Mouse (Mus musculus) E14TG2a.4 (cell line): ENCODE data around the gene E030030I06Rik.
"Not testable (repeated sequence)": the region's sequence is repeated elsewhere in the genome, so short reads cannot be mapped to it uniquely, and the experiment has no call there.

Source experiments
- H3K27me3 ChIP-seq: 2 replicates; pipeline ENCODE4 v1.6.1; 2014; ENCODE audit warnings: low read length, control low read depth; ENCODE audit not compliant: insufficient read depth
- H3K36me3 ChIP-seq: 2 replicates; pipeline ENCODE4 v1.6.1; 2014; ENCODE audit warnings: low read length, control low read depth; ENCODE audit not compliant: insufficient read depth
- H3K4me1 ChIP-seq: replicated peaks from 2 replicates; pipeline ENCODE4 v1.6.1; 2014; ENCODE audit warnings: low read depth, low read length, control low read depth
- H3K4me3 ChIP-seq: replicated peaks from 2 replicates; pipeline ENCODE4 v1.5.1; 2014; ENCODE audit warnings: mild to moderate bottlenecking, low read length
- H3K9me3 ChIP-seq: 2 replicates; pipeline ENCODE4 v1.6.1; 2014; ENCODE audit warnings: low read length, control low read depth
- NANOG ChIP-seq: IDR thresholded peaks from 2 replicates; pipeline ENCODE4 v1.6.1; 2014; ENCODE audit warnings: borderline replicate concordance, low read length, mixed read lengths
- POU5F1 ChIP-seq: IDR thresholded peaks from 2 replicates; pipeline ENCODE4 v1.6.1; 2014; ENCODE audit warnings: low read length, borderline replicate concordance

The E030030I06Rik gene

DNA sequence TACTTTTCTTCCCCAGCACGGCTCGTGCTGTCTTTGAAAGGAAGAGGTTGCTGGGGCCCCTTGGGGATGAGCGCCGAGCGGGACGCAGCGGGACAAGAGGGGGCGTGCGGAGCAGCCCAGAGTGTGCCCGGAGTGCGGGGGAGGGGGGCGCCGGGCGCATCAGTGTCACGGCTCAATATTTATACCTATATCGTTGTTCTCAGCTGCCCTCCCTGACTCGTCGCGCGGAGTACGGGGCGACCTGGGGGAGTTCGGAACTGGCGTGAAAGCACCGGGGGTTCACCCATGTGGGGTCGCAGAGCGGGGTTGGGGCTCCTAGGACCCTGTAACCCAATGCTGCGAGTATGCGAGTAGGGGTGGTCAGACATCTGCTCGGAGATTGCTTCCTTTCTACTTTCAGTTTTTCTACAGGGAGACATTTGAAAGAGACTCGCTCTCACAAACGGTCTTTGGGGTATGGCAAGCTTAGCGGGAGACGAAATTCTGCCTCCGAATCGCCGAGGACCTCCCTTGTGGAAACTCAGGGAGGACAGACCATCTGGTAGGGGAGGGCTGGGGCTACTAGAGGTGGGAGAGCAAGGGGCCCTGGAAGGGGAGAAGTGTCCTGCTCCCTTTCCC lies at the start of gene E030030I06Rik:
E030030I06Rik (minus strand) TSS at position 198 of the 618 bp plus-strand sequence.
- peaks cover 9% of the 10 kb centered on the region for H3K4me1 ChIP-seq
- peak within 1 kb of the TSS; percentile 82 for H3K4me3 ChIP-seq
- H3K9me3 ChIP-seq, result peaks cover 10% of the 10 kb centered on the region
- no peaks in the 10 kb centered on the region for H3K36me3 ChIP-seq
- peaks cover 13% of the 10 kb centered on the region for H3K27me3 ChIP-seq
- no peak for TF ChIP-seq NANOG
- no peak for TF ChIP-seq POU5F1

DNA sequence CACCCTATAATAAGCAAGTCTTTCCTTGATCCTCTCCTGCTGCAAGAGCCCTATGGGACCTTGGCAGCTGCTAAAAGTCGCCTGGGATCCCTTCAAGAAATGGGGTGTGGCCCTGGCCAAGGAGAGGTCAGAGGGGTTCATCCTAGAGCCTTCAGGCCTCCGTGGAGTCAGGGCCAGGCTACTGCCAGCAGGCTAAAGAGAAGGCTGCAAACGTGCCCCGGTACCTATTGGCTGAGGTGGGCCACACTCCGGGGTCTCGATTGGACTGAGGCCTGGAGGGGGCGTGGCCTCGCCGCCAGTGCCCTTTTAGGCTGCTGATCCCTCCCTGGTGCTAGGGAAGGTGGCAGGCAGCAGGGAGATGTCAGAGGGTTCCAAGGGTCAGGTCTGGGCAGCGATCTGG lies 42.0 kb upstream of the E030030I06Rik start:
- not testable (repeated sequence) for H3K27me3 ChIP-seq, H3K9me3 ChIP-seq, H3K4me3 ChIP-seq, H3K4me1 ChIP-seq, H3K36me3 ChIP-seq

DNA sequence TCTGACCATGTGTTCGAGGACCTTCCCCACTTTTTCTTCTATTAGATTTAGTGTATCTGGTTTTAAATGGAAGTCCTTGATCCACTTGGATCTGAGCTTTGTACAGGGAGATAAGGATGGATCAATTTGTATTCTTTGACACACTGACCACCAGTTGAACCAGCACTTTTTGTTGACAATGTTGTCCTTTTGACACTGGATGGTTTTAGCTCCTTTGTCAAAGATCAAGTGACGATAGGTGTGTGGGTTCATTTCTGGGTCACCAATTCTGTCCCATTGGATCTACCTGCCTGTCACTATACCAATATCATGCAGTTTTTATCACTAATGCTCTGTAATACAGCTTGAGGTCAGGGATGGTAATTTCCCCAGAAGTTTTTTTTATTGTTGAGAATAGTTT lies 27.4 kb upstream of the E030030I06Rik start:
- H3K9me3 ChIP-seq, H3K36me3 ChIP-seq, H3K4me1 ChIP-seq, H3K27me3 ChIP-seq, H3K4me3 ChIP-seq: not testable (repeated sequence)

DNA sequence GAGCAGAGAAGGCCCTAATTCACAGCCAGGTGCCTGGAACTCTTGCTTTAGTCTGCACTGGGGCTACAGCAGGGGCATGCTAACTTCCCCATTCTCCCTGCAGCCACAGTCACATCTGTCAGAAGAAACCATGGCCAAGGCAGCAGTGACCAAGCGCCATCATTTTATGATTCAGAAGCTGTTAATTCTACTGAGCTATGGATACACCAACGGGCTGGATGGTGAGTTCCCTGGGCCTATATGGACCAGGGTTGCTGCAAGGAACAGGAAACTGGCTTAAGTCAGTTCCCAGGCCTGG lies 25.1 kb upstream of the E030030I06Rik start:
- H3K4me3 ChIP-seq, H3K9me3 ChIP-seq, H3K36me3 ChIP-seq, H3K27me3 ChIP-seq, H3K4me1 ChIP-seq: not testable (repeated sequence)

DNA sequence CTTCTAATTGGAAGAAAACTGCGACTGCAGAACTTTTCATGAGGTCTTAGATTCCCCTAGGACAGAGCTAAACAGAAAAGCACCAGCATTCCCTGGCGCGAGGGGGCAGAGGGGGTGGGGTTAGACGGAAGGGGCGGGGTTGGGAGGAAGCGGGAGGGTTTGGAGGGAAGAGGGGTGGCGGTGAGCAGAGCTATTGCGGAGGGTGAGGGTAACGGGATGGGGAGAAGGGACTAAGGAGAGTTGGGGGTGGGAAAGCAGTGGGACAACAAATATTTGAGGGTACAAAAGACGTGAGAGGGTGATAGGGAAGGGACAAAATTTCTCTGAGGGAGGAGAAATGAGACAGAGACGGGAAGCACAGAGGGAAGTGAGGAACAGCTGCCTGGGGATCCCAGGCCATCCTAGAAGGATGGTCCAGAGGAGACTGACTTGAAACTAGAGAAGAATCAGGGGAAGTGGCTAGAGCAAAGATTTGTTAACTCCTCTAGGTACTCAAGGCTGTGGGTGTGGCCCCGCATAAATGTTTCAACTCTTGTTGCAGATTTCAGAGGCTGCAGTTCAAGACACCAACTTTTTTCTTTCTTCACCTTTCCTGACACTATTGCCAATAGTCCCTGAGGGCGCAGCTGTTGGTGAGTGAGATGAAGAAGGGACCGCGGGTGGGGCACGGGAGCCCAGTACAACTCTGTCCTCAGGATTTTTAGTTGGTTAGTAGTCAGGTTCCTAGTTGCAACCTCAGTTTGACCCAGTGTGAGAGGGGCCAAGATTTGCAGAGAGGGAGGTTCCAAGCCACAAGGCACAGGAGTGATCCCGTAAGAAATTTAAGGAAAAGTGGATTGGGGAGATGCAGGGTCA lies 24.5 kb upstream of the E030030I06Rik start:
- not testable (repeated sequence) for H3K36me3 ChIP-seq, H3K9me3 ChIP-seq, H3K4me1 ChIP-seq, H3K27me3 ChIP-seq, H3K4me3 ChIP-seq

DNA sequence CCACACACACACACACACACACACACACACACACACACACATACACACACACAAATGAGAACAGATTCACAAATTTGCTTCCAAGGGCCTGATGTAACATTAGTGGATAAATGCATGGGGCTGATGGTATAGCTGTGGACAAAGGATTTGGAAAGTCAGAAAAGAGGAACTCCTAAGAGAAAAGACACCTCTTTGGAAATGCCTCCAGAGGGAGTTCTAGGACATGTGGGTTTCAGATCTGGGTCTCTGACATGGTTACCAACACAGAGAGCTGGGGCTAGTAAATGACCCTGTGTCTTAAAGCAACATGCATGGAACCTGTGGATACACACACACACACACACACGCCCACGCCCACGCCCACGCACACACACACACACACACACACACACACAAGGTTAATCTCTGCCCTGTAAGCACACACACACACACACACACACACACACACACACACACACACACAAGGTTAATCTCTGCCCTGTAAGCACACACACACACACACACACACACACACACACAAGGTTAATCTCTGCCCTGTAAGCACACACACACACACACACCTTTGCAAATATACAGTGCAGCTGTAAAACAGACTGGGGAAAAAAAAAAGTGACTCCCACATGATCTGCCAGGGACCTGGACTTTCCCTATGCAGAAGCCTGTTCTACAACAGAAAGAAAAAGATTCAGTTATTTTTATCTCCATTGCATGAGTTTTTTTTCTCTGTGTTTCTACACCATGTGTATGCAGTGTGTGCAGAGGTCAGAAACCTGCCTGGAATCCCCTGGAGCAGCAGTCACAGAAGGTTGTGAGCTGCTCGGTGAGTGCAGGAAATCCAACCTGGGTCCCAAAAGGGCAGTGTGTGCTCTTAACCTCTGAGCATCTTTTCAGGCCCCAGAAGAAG lies 23.6 kb upstream of the E030030I06Rik start:
- not testable (repeated sequence) for H3K4me3 ChIP-seq, H3K27me3 ChIP-seq

DNA sequence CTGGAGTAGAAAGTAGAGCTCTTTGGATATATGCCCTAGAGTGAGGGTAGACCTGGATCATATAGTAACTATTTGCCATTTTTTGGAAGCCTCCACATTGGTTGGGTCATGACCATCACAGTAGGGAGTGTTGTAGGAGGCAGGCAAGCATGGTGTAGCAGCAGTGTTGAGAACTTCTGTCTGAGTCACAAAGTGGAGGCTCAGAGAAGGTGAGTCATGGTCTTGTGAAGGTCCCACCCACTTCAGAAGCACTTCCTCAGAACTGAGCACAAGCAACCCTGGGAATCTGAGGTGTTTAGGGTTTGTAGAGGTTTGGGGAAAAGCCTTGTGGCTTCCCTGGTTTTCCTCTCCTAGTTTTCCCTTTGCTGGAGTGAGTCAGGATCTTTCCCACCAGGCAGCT lies 20.0 kb upstream of the E030030I06Rik start:
- H3K4me3 ChIP-seq, H3K4me1 ChIP-seq, H3K27me3 ChIP-seq: not testable (repeated sequence)
- H3K36me3 ChIP-seq, result peaks cover 14% of the 10 kb centered on the region
- peaks cover 17% of the 10 kb centered on the region for H3K9me3 ChIP-seq

More for the DNA sequence above, 23.6 kb upstream of the E030030I06Rik start:
- not testable (repeated sequence) for H3K36me3 ChIP-seq, H3K4me1 ChIP-seq, H3K9me3 ChIP-seq

DNA sequence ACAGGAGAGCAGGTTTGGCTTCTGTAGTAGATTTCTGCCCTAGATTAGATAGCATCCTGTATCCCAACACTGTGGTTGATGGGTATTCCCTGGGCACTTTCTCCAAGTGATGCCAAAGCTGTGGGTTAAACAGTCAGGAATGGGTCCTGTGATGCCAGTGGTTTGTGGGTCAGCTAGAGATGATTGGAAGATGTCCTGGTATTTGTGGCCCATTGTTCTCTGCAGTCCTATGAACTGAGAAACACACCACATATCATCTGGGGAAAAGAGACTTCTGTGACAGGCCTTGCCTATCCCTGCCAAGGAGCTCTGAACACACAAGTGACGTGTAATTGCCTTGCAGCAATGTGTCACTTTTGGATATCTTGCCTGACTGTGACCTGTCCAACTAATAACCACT lies 18.0 kb upstream of the E030030I06Rik start:
- H3K4me1 ChIP-seq, H3K4me3 ChIP-seq, H3K27me3 ChIP-seq: not testable (repeated sequence)
- H3K36me3 ChIP-seq, result peaks cover 14% of the 10 kb centered on the region
- H3K9me3 ChIP-seq, result peaks cover 19% of the 10 kb centered on the region

DNA sequence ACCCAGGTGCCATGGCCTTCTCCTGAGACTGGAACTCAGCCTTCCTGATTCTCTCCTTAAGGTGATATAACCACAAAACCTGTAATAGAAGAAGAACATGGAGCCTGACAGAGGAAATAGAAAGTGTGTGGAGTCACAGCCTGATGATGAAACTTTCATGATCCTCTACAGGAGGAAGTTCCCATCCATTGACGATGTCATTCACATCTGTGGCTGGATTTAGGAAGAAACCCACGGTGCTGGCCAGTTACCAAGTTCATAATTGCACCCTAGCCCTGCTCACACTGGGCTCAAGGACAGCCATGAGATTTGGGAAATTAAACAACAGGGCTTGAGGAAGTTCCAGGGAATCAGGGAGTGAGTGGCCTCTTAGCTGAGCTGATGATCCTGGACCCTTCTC lies 17.0 kb upstream of the E030030I06Rik start:
- Histone ChIP-seq H3K36me3 (peaks cover 14% of the 10 kb centered on the region), H3K4me1 (peaks cover 11% of the 10 kb centered on the region), H3K9me3 (peaks cover 19% of the 10 kb centered on the region)
- H3K27me3 ChIP-seq, H3K4me3 ChIP-seq: not testable (repeated sequence)

DNA sequence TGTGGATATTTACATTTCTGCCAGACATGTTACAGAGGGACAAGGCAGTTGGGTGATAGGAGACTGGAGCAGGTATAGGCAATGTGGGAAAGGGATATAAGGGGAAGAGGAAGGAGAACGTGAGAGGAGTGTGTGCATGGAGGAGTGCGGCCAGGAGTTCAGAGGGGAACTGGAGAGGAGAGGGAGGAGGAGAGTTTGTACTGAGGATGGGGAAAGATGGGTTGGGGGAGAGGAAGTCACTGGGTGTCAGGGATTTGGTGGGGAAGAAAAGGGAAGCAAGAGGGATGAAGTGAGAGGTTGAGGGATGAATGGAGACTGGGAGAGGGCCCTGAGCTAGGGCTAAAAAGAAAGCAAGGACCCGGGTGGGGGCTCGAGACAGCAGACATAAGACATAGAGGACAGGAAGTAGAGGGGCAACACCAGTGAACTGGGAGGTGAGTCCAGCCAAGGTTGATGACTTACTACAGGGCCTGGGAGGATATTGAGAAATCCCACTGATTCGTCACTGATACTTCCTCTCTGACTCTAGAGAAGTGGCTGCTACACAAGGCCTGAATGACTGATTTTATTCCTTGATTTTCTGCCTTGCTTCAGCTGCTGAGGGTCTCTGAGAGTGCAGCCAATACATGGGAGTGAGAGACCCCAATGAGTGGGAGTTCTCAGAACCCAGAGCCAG lies 16.4 kb upstream of the E030030I06Rik start:
- Histone ChIP-seq H3K36me3 (peaks cover 14% of the 10 kb centered on the region), H3K4me1 (peaks cover 16% of the 10 kb centered on the region), H3K9me3 (peaks cover 19% of the 10 kb centered on the region)
- H3K4me3 ChIP-seq, H3K27me3 ChIP-seq: not testable (repeated sequence)
